Mouse (Mus musculus) liver, adult 2 months (tissue): Measurements from ENCODE around the gene Tmem87b. TPM values are rescaled to one million over a fixed set of nuclear protein-coding genes. Genes with fewer than 3 reads are reported as not detected.

ENCODE experiments used
- DNase-seq: peaks from one replicate; pipeline ENCODE4 v3.0.0-alpha.2; 2011; ENCODE audit warnings: low read depth, low spot score; ENCODE audit errors: extremely low read depth
- H3K27ac ChIP-seq: fragments of 200-500 bp; replicated peaks from 2 replicates; pipeline ENCODE4 v1.5.1; 2012; ENCODE audit warnings: low read depth, mild to moderate bottlenecking, control low read depth, inconsistent platforms, low read length; ENCODE audit not compliant: insufficient read depth
- H3K27me3 ChIP-seq: fragments of 200-500 bp; 2 replicates; pipeline ENCODE4 v1.6.1; 2012; ENCODE audit warnings: mild to moderate bottlenecking, moderate library complexity, low read length, inconsistent platforms; ENCODE audit not compliant: control insufficient read depth, insufficient read depth
- H3K36me3 ChIP-seq: fragments of 200-500 bp; 2 replicates; pipeline ENCODE4 v1.6.1; 2012; ENCODE audit warnings: low read length, inconsistent platforms; ENCODE audit not compliant: control insufficient read depth, insufficient read depth
- H3K4me1 ChIP-seq: fragments of 200-500 bp; 2 replicates; pipeline ENCODE4 v1.6.1; 2011; ENCODE audit warnings: low read length; ENCODE audit not compliant: control insufficient read depth, insufficient read depth
- H3K4me3 ChIP-seq: fragments of 200-500 bp; 2 replicates; pipeline ENCODE4 v1.5.1; 2011; ENCODE audit warnings: low read depth, mild to moderate bottlenecking, control low read depth, low read length, moderate library complexity; ENCODE audit not compliant: insufficient read depth
- H3K79me2 ChIP-seq: fragments of 200-500 bp; 2 replicates; pipeline ENCODE4 v1.6.1; 2012; ENCODE audit warnings: inconsistent platforms, mild to moderate bottlenecking, low read length, moderate library complexity; ENCODE audit not compliant: control insufficient read depth, insufficient read depth
- H3K9ac ChIP-seq: fragments of 200-500 bp; 2 replicates; pipeline ENCODE4 v1.6.1; 2012; ENCODE audit warnings: low read depth, mild to moderate bottlenecking, control low read depth, inconsistent platforms, low read length
- CTCF ChIP-seq: fragments of 200-500 bp; IDR thresholded peaks from 2 replicates; pipeline ENCODE4 v1.5.1; 2011; ENCODE audit warnings: low read depth, low read length, control low read depth
- POLR2A ChIP-seq: fragments of 200-500 bp; IDR thresholded peaks from 2 replicates; pipeline ENCODE4 v1.6.1; 2011; ENCODE audit warnings: low read length, control low read depth; ENCODE audit not compliant: insufficient read depth; ENCODE audit errors: extremely low read depth
- WGBS: fragments of 180-500 bp; shearing (Covaris S2); methylation state at CpG from one replicate; pipeline ENCODE4 v1.1.7; 2018; 5-methylcytosine and 5-hydroxymethylcytosine counted together
- polyA plus RNA-seq: library from polyadenylated mRNA; depleted of rRNA; stranded (reverse); fragments of >200 nt; gene quantifications from 2 replicates; pipeline ENCODE4 v1.2.3, GENCODE M21; 2012
- total RNA-seq: library from RNA; depleted of rRNA; stranded (reverse); fragments of >200 nt; gene quantifications from 2 replicates; pipeline ENCODE4 v1.2.3, GENCODE M21; 2014

Tmem87b gene
- total and polyA plus RNA-seq, 2 experiments: 6.9 to 23.4 TPM

DNA sequence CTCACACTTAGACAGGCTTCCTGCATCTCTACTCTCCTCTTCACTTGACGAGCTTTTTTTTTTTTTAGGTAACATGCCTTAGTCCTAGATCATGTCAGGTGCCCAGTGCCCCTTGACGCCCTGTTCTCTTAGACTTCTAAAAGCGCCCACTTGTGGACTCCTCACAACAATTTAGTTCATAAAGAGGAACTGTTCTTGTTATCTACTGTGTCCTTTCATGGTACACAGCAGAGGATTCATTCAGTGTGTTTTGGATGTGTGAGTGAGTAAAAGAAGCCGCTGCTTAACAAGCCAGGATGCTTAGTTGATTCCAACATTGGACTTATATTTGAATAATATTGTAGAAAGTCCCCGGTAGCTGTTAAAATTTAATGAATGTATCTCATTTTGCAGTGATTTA, 6.0 kb downstream of the Tmem87b start:
- Histone ChIP-seq H3K27ac (no peak overlapping the region), H3K36me3 (peaks cover 27% of the 10 kb centered on the region), H3K4me1 (peaks cover 4% of the 10 kb centered on the region; the same call in 1 of the 2 replicates), H3K27me3 (no peaks in the 10 kb centered on the region), H3K4me3 (no peak overlapping the region), H3K79me2 (peaks cover 19% of the 10 kb centered on the region; the same call in 1 of the 2 replicates), H3K9ac (no peak overlapping the region)
- no peak for DNase-seq
- TF ChIP-seq CTCF (no peak), POLR2A (no peak)
- 97% methylated on average over 5 of the region's 5 CpGs for WGBS

DNA sequence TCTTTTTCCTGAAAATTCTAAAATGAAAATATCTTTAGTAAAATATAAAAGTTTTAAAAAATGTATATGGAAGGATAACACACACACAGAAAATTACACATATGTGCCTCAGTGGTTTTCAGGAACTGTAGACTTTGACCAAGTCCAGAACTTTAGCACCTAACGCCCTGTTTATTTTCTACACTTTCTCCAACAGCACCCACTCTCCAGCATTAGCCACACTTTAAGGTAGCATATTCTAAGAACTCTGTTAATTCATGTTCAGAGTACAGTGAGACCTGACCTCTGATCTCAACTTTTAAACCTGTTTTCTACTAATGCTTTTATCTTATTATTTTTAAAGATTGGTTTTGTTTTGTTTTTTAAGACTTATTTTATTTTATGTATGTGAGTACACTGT, 9.9 kb downstream of the Tmem87b start:
- Histone ChIP-seq H3K79me2 (peaks cover 5% of the 10 kb centered on the region; the same call in 1 of the 2 replicates), H3K4me3 (no peak overlapping the region), H3K9ac (no peak overlapping the region), H3K27me3 (no peaks in the 10 kb centered on the region), H3K4me1 (no peaks in the 10 kb centered on the region), H3K27ac (no peak overlapping the region), H3K36me3 (peaks cover 55% of the 10 kb centered on the region)
- TF ChIP-seq CTCF (no peak), POLR2A (no peak)
- no peak for DNase-seq
- 91% methylated on average over 1 of the region's 1 CpGs for WGBS

DNA sequence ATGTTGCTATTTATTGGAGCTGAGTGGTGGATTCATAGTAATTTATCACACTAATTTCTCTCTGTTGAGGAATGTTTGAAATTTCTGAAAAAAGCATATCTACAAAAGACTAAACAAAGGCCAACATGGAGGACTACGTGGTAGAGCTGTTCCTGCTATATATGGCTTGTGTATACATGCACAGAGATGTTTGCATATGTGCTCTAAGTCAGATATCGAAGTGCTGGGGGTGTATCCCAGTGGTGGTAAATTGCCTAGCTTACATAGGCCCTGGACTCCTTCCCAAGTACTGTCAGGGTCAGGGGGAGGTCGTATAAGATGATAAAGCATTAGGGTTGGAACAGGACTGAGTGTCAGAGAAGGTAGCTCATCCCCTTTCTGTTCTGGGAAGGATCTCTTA, 14.7 kb downstream of the Tmem87b start:
- Histone ChIP-seq H3K4me1 (peaks cover 2% of the 10 kb centered on the region; the same call in 1 of the 2 replicates), H3K27ac (no peak overlapping the region), H3K36me3 (peaks cover 65% of the 10 kb centered on the region), H3K4me3 (no peak overlapping the region), H3K9ac (no peak overlapping the region), H3K27me3 (no peaks in the 10 kb centered on the region), H3K79me2 (no peaks in the 10 kb centered on the region)
- TF ChIP-seq POLR2A: no peak
- TF ChIP-seq CTCF: no peak
- DNase-seq: no peak
- 65% methylated on average over 3 of the region's 3 CpGs for WGBS

DNA sequence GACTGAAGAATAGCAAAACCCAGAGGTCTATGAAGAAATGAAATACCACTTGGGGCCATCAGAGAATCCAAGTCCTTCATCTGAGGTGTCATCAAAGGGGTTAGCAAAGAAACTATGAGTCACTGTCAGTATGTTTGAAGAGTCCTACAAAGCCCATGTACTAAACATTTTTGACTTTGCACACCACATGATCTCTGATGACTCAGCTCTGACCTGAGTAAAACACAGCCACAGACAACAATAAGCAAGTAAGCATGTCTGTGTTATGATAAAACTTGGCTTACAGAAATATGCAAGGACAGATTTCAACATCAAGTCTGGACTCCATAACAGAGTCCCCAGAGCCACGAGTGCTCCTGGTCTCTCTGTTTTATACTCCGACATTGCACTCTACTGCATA, 15.1 kb downstream of the Tmem87b start:
- peaks cover 2% of the 10 kb centered on the region; the same call in 1 of the 2 replicates for H3K4me1 ChIP-seq
- WGBS: 37% methylated on average over 2 of the region's 2 CpGs
- H3K27ac ChIP-seq: no peak overlapping the region
- no peak overlapping the region for H3K9ac ChIP-seq
- TF ChIP-seq POLR2A (no peak), CTCF (no peak)
- H3K4me3 ChIP-seq: no peak overlapping the region
- peak; percentile 65 for DNase-seq
- H3K79me2 ChIP-seq: no peaks in the 10 kb centered on the region
- H3K36me3 ChIP-seq: peaks cover 66% of the 10 kb centered on the region
- H3K27me3 ChIP-seq: no peaks in the 10 kb centered on the region

DNA sequence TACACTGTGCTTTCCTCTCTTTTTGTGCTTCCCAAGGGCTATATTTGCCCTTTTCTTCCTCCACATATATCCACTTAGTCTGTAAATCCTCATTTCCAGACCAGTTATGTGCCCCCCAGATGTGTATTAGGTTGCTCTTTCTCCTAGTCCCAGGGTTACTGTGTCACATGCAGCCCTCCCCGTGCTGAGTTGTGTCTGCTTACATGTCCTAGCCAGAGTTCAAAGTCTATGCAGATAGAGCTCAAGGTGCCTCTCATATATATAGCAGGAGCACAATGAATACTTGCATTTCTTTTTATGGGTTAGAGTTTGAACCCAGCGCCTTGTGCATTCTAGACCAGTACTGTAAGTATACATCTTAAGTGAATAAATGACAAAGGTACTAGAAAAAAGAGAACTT, 15.5 kb downstream of the Tmem87b start:
- Histone ChIP-seq H3K27me3 (no peaks in the 10 kb centered on the region), H3K4me3 (no peak overlapping the region), H3K4me1 (peaks cover 2% of the 10 kb centered on the region; the same call in 1 of the 2 replicates), H3K9ac (no peak overlapping the region), H3K36me3 (peaks cover 68% of the 10 kb centered on the region), H3K27ac (no peak overlapping the region), H3K79me2 (no peaks in the 10 kb centered on the region)
- WGBS: 64% methylated on average over 2 of the region's 2 CpGs
- TF ChIP-seq POLR2A (no peak), CTCF (no peak)
- DNase-seq: peak; percentile 64

DNA sequence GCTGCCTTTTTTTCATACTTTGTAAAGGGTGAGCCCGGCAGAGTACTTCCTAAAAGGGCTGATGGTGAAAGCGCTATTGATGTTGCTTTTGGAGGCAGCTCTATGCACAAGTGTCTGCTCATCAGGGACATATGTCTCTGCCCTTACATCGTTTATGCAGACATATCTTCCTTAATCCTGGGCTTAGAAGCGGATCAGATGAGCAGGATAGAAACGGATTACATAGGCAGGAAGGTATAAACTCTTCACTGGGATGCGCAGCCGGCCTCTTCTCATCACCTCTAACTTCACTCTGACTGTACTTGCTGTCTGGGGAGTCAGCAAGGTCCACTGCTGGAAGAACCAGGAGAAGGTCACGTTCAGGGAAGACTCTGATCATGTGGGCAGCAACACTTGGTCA, 19.6 kb downstream of the Tmem87b start:
- DNase-seq: no peak
- Histone ChIP-seq H3K9ac (no peak overlapping the region), H3K79me2 (no peaks in the 10 kb centered on the region), H3K36me3 (peaks cover 70% of the 10 kb centered on the region), H3K27me3 (no peaks in the 10 kb centered on the region), H3K4me1 (peaks cover 2% of the 10 kb centered on the region; the same call in 1 of the 2 replicates), H3K4me3 (no peak overlapping the region), H3K27ac (no peak overlapping the region)
- WGBS: 94% methylated on average over 8 of the region's 8 CpGs
- TF ChIP-seq CTCF (no peak), POLR2A (no peak)
